In genomic region chr2:164422675-164423393, GRCm38 (mm10) we compare ENCODE assay signal across 1 mouse cellular context.
A peak's percentile ranks its signal among the peaks of the same experiment; 100 is the strongest.
TF ChIP-seq lines count a peak whose summit lies in the region.

No protein-coding gene starts in this region.

TF ChIP-seq in CH12.LX, 34 proteins besides CTCF, POLR2A, EP300 and RAD21 (continued from another document):
- TF ChIP-seq USF1 (IDR thresholded peaks at IDR 0.05; ENCODE audit: low read depth, low read length): no peak
- no peak for TF ChIP-seq UBTF (IDR thresholded peaks at IDR 0.05; ENCODE audit: low read depth, low read length)
- no peak for TF ChIP-seq JUN (IDR thresholded peaks at IDR 0.05; ENCODE audit: insufficient read depth, low read depth, low read length)
- no peak for TF ChIP-seq NRF1 (IDR thresholded peaks at IDR 0.05; ENCODE audit: low read depth, low read length)
- TF ChIP-seq ZKSCAN1 (IDR thresholded peaks at IDR 0.05; ENCODE audit: borderline replicate concordance, low read depth, low read length): no peak
- 0 out of 2 replicates have a peak, but pooled peaks have one; percentile 26 for TF ChIP-seq MAFK (IDR thresholded peaks at IDR 0.05; ENCODE audit: insufficient replicate concordance, low read length)
- TF ChIP-seq E2F4 (IDR thresholded peaks at IDR 0.05; ENCODE audit: insufficient replicate concordance, low read depth, low read length): no peak
- no peak for TF ChIP-seq ZC3H11A (IDR thresholded peaks at IDR 0.05; ENCODE audit: low read depth, low read length)
- TF ChIP-seq IRF4 (IDR thresholded peaks at IDR 0.05; ENCODE audit: low read depth, low read length): peak; percentile 71
- TF ChIP-seq CHD2 (IDR thresholded peaks at IDR 0.05; ENCODE audit: low read length): peak; percentile 66
- no peak for TF ChIP-seq CHD1 (IDR thresholded peaks at IDR 0.05; ENCODE audit: low read depth, low read length)
- no peak for TF ChIP-seq ZMIZ1 (IDR thresholded peaks at IDR 0.05; ENCODE audit: low read depth, low read length)
- TF ChIP-seq SMC3 (IDR thresholded peaks at IDR 0.05; ENCODE audit: low read depth, low read length): peak; percentile 4; the same call in 1 of the 2 replicates
- TF ChIP-seq RCOR1 (conservative IDR thresholded peaks at IDR 0.05; ENCODE audit: low read depth, low read length): no peak
TF ChIP-seq in CH12.LX: peak in this region for 15.
